Mouse (Mus musculus) erythroblast, embryonic 14.5 days (primary cell): ENCODE results near the gene Bmpr1a.

Experiments
- GATA1 ChIP-seq: IDR thresholded peaks from 2 replicates; pipeline ENCODE4 v1.6.1; 2012; ENCODE audit warnings: low read length, inconsistent platforms, mixed read lengths
- TAL1 ChIP-seq: IDR thresholded peaks from 3 replicates; pipeline ENCODE4 v1.6.1; 2012; ENCODE audit warnings: low read length, inconsistent platforms, mixed read lengths

DNA sequence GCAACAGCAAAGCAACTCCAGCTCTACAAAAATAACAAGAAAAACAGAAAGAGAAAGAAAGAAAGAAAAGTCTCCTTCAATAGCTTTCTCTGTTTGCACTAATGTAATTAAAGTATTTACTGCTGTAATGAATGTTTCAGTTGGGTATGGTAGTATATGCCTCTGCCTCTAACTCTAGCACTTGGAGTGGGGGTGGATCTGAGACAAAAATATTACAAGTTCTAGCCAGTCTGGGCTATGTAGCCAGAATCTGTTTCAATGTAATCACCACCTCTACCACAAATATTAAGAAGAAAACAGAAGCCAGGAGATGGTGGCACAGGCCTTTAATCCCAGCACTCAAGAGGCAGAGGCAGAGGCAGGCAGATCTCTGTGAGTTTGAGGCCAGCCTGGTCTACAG lies 54.7 kb downstream of the Bmpr1a start:
- no peak for TF ChIP-seq GATA1
- TF ChIP-seq TAL1, result no peak
